Mouse (Mus musculus) embryonic facial prominence, embryonic 13.5 days (tissue): ENCODE data around the gene 4930442H23Rik. TPM values are rescaled to one million over a fixed set of nuclear protein-coding genes. Genes with fewer than 3 reads are reported as not detected.

Experiments
- ATAC-seq: fragments of 200-750 bp; cut with Nextera tagmentation; 2 replicates; pipeline ENCODE4 v1.8.0; 2017; ENCODE audit warnings: low read depth; ENCODE audit not compliant: insufficient number of reproducible peaks, insufficient read depth, low FRiP score, low TSS enrichment
- H3K27ac ChIP-seq: fragments of 300-500 bp; sonication (generic); 2 replicates; pipeline ENCODE4 v1.5.1; 2015; ENCODE audit warnings: moderate library complexity, mild to moderate bottlenecking, inconsistent platforms
- H3K27me3 ChIP-seq: fragments of 300-500 bp; sonication (generic); 2 replicates; pipeline ENCODE4 v1.6.1; 2015; ENCODE audit warnings: mild to moderate bottlenecking, inconsistent platforms
- H3K36me3 ChIP-seq: fragments of 300-500 bp; sonication (generic); 2 replicates; pipeline ENCODE4 v1.6.1; 2015; ENCODE audit warnings: mild to moderate bottlenecking, inconsistent platforms
- H3K4me1 ChIP-seq: fragments of 300-500 bp; sonication (generic); 2 replicates; pipeline ENCODE4 v1.6.1; 2015; ENCODE audit warnings: inconsistent platforms
- H3K4me2 ChIP-seq: fragments of 300-500 bp; sonication (generic); 2 replicates; pipeline ENCODE4 v1.6.1; 2015; ENCODE audit warnings: moderate library complexity, mild to moderate bottlenecking, inconsistent platforms
- H3K4me3 ChIP-seq: fragments of 300-500 bp; sonication (generic); 2 replicates; pipeline ENCODE4 v1.5.1; 2015; ENCODE audit warnings: mild to moderate bottlenecking, inconsistent platforms
- H3K9ac ChIP-seq: fragments of 300-500 bp; sonication (generic); 2 replicates; pipeline ENCODE4 v1.6.1; 2015; ENCODE audit warnings: mild to moderate bottlenecking, inconsistent platforms
- H3K9me3 ChIP-seq: fragments of 300-500 bp; sonication (generic); 2 replicates; pipeline ENCODE4 v1.6.1; 2016; ENCODE audit warnings: inconsistent platforms
- WGBS: fragments of 180-500 bp; shearing (Covaris S2); methylation state at CpG from one replicate; pipeline ENCODE4 v1.1.7; 2015; ENCODE audit warnings: mixed read lengths; 5-methylcytosine and 5-hydroxymethylcytosine counted together
- polyA plus RNA-seq: library from polyadenylated mRNA; unstranded; fragments of >200 nt; fragmentation: Nextera tagmentation; extraction: Ambion mirVana; gene quantifications from 2 replicates; pipeline ENCODE4 v1.2.1, GENCODE M21; 2015

4930442H23Rik gene
- polyA plus RNA-seq, 1 experiment from 2014 or later = not detected

- H3K9me3 ChIP-seq = no peaks in the 10 kb centered on the region
- H3K4me2 ChIP-seq = no peak overlapping the region
- 65% methylated on average over 4 of the region's 4 CpGs for WGBS
- H3K27ac ChIP-seq = no peak overlapping the region
- H3K4me1 ChIP-seq = peaks cover 23% of the 10 kb centered on the region
- no peak for ATAC-seq
- H3K36me3 ChIP-seq = peaks cover 10% of the 10 kb centered on the region
- no peak overlapping the region for H3K9ac ChIP-seq
- no peak overlapping the region for H3K4me3 ChIP-seq
- H3K27me3 ChIP-seq = peaks cover 64% of the 10 kb centered on the region
Observed at GRCm38 (mm10) chr10:81195300-81195699, 11.7 kb upstream of the 4930442H23Rik start.

- no peak for ATAC-seq
- Histone ChIP-seq H3K27me3 (peaks cover 54% of the 10 kb centered on the region), H3K36me3 (peaks cover 17% of the 10 kb centered on the region), H3K27ac (no peak overlapping the region), H3K4me2 (peak overlapping the region; percentile 1; the same call in 1 of the 2 replicates), H3K9ac (peak overlapping the region; percentile 44), H3K9me3 (no peaks in the 10 kb centered on the region), H3K4me1 (peaks cover 23% of the 10 kb centered on the region), H3K4me3 (no peak overlapping the region)
- WGBS = 13% methylated on average over 37 of the region's 37 CpGs
Observed at GRCm38 (mm10) chr10:81193991-81194774, 10.5 kb upstream of the 4930442H23Rik start.

GRCm38 (mm10) chr10:81192968-81193501 is 9.4 kb upstream of the 4930442H23Rik start:
- Histone ChIP-seq H3K9me3 (no peaks in the 10 kb centered on the region), H3K4me3 (peak overlapping the region; percentile 70), H3K9ac (peak overlapping the region; percentile 85), H3K4me1 (peaks cover 23% of the 10 kb centered on the region), H3K36me3 (peaks cover 26% of the 10 kb centered on the region), H3K27ac (peak overlapping the region; percentile 94), H3K27me3 (peaks cover 49% of the 10 kb centered on the region), H3K4me2 (peak overlapping the region; percentile 96)
- 3% methylated on average over 19 of the region's 19 CpGs for WGBS
- 0 out of 2 replicates have a peak, but pooled peaks have one; percentile 8 for ATAC-seq

GRCm38 (mm10) chr10:81192270-81192967 is 8.8 kb upstream of the 4930442H23Rik start:
- peak overlapping the region; percentile 96 for H3K4me2 ChIP-seq
- H3K4me1 ChIP-seq = peaks cover 23% of the 10 kb centered on the region
- H3K9ac ChIP-seq = peak overlapping the region; percentile 85
- peak; percentile 83 for ATAC-seq
- peak overlapping the region; percentile 70 for H3K4me3 ChIP-seq
- no peaks in the 10 kb centered on the region for H3K9me3 ChIP-seq
- H3K36me3 ChIP-seq = peaks cover 30% of the 10 kb centered on the region
- peaks cover 46% of the 10 kb centered on the region for H3K27me3 ChIP-seq
- under 1% methylated on average over 93 of the region's 93 CpGs for WGBS
- H3K27ac ChIP-seq = peak overlapping the region; percentile 94

- peaks cover 23% of the 10 kb centered on the region for H3K4me1 ChIP-seq
- peak overlapping the region; percentile 70; the same call in 1 of the 2 replicates for H3K4me3 ChIP-seq
- peak overlapping the region; percentile 96 for H3K4me2 ChIP-seq
- H3K36me3 ChIP-seq = peaks cover 40% of the 10 kb centered on the region
- no peak for ATAC-seq
- peaks cover 37% of the 10 kb centered on the region for H3K27me3 ChIP-seq
- peak overlapping the region; percentile 85 for H3K9ac ChIP-seq
- H3K9me3 ChIP-seq = no peaks in the 10 kb centered on the region
- 86% methylated on average over 18 of the region's 18 CpGs for WGBS
- peak overlapping the region; percentile 94; the same call in 1 of the 2 replicates for H3K27ac ChIP-seq
Observed at GRCm38 (mm10) chr10:81191342-81191982, 7.8 kb upstream of the 4930442H23Rik start.

- Histone ChIP-seq H3K36me3 (peaks cover 42% of the 10 kb centered on the region), H3K9me3 (no peaks in the 10 kb centered on the region), H3K9ac (no peak overlapping the region), H3K27ac (peak overlapping the region; percentile 44; the same call in 1 of the 2 replicates), H3K4me2 (no peak overlapping the region), H3K27me3 (peaks cover 31% of the 10 kb centered on the region), H3K4me1 (peaks cover 23% of the 10 kb centered on the region), H3K4me3 (no peak overlapping the region)
- no peak for ATAC-seq
- WGBS = 77% methylated on average over 6 of the region's 6 CpGs
Observed at GRCm38 (mm10) chr10:81190912-81191321, 7.3 kb upstream of the 4930442H23Rik start.

GRCm38 (mm10) chr10:81190236-81190911 is 6.7 kb upstream of the 4930442H23Rik start:
- Histone ChIP-seq H3K27me3 (peaks cover 26% of the 10 kb centered on the region), H3K4me3 (no peak overlapping the region), H3K9ac (no peak overlapping the region), H3K9me3 (no peaks in the 10 kb centered on the region), H3K36me3 (peaks cover 46% of the 10 kb centered on the region), H3K27ac (peak overlapping the region; percentile 44; the same call in 1 of the 2 replicates), H3K4me1 (peaks cover 23% of the 10 kb centered on the region), H3K4me2 (no peak overlapping the region)
- no peak for ATAC-seq
- WGBS = 69% methylated on average over 31 of the region's 31 CpGs

GRCm38 (mm10) chr10:81189821-81190220 is 6.2 kb upstream of the 4930442H23Rik start:
- Histone ChIP-seq H3K9ac (no peak overlapping the region), H3K9me3 (no peaks in the 10 kb centered on the region), H3K27me3 (peaks cover 20% of the 10 kb centered on the region), H3K36me3 (peaks cover 52% of the 10 kb centered on the region), H3K4me2 (no peak overlapping the region), H3K4me3 (no peak overlapping the region), H3K27ac (no peak overlapping the region), H3K4me1 (peaks cover 29% of the 10 kb centered on the region)
- ATAC-seq = no peak
- 80% methylated on average over 26 of the region's 26 CpGs for WGBS

- Histone ChIP-seq H3K4me1 (peaks cover 27% of the 10 kb centered on the region), H3K4me2 (no peak overlapping the region), H3K9ac (0 out of 2 replicates have a peak overlapping the region, but pooled peaks have one; percentile 11), H3K27me3 (no peaks in the 10 kb centered on the region), H3K9me3 (no peaks in the 10 kb centered on the region), H3K36me3 (peaks cover 69% of the 10 kb centered on the region), H3K27ac (no peak overlapping the region), H3K4me3 (no peak overlapping the region)
- no peak for ATAC-seq
- WGBS = 93% methylated on average over 9 of the region's 9 CpGs
Observed at GRCm38 (mm10) chr10:81187161-81187560, 3.5 kb upstream of the 4930442H23Rik start.

GRCm38 (mm10) chr10:81184765-81185164 is 1.1 kb upstream of the 4930442H23Rik start:
- Histone ChIP-seq H3K4me3 (no peak overlapping the region), H3K27ac (peak overlapping the region; percentile 62)
- no peak for ATAC-seq

More at GRCm38 (mm10) chr10:81184765-81185164, 1.1 kb upstream of the 4930442H23Rik start:
- Histone ChIP-seq H3K27me3 (no peaks in the 10 kb centered on the region), H3K4me2 (no peak overlapping the region), H3K36me3 (peaks cover 78% of the 10 kb centered on the region), H3K4me1 (peaks cover 34% of the 10 kb centered on the region), H3K9ac (peak overlapping the region; percentile 47; the same call in 1 of the 2 replicates), H3K9me3 (no peaks in the 10 kb centered on the region)
- 41% methylated on average over 4 of the region's 4 CpGs for WGBS
